Mouse (Mus musculus) embryonic fibroblast, embryonic 13.5 days (primary cell): ENCODE data around the gene Oas1d. TPM values are rescaled to one million over a fixed set of nuclear protein-coding genes. Genes with fewer than 3 reads are reported as not detected.
"Not testable (repeated sequence)": the region's sequence is repeated elsewhere in the genome, so short reads cannot be mapped to it uniquely, and the experiment has no call there.

ENCODE experiments used
- H3K27ac ChIP-seq: 2 replicates; pipeline ENCODE4 v1.5.1; 2012; ENCODE audit warnings: low read length, control low read depth, inconsistent platforms; ENCODE audit not compliant: insufficient read depth
- H3K4me1 ChIP-seq: 2 replicates; pipeline ENCODE4 v1.6.1; 2011; ENCODE audit warnings: low read length; ENCODE audit not compliant: control insufficient read depth, insufficient read depth
- H3K4me3 ChIP-seq: 2 replicates; pipeline ENCODE4 v1.5.1; 2011; ENCODE audit warnings: mild to moderate bottlenecking, control low read depth, low read length; ENCODE audit not compliant: insufficient read depth
- CTCF ChIP-seq: IDR thresholded peaks from 2 replicates; pipeline ENCODE4 v1.5.1; 2011; ENCODE audit warnings: mild to moderate bottlenecking, control low read depth, low read length, moderate library complexity, borderline replicate concordance; ENCODE audit not compliant: insufficient read depth
- POLR2A ChIP-seq: IDR thresholded peaks from 2 replicates; pipeline ENCODE4 v1.6.1; 2011; ENCODE audit warnings: low read depth, mild to moderate bottlenecking, control low read depth, low read length, moderate library complexity
- polyA plus RNA-seq: library from polyadenylated mRNA; stranded (reverse); fragments of >200 nt; gene quantifications from 2 replicates; pipeline ENCODE4 v1.2.4, GENCODE M21; 2011; ENCODE audit warnings: low read depth; ENCODE audit not compliant: missing spikeins, insufficient read length

Oas1d gene
- polyA plus RNA-seq, 1 experiment: not detected

DNA sequence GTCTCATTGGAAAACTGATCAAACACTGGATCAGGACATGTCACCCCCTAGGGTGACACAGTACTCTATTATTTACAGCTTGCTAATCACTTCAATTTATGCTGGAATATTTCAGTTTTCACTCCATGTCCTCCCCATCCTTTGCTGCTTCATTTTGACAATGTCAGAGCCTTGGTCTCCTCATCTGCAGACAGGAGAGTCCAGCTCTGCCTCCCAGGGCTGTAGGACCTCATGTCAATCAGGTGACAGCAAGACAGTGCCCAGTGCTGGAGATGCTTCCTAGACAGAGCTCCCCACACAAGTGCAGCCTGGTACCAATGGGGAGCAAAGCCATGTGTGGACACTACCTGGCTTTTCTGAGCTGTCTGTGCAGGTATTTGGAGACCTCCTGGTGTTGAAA lies 15.6 kb upstream of the Oas1d start:
- Histone ChIP-seq H3K4me1 (no peaks in the 10 kb centered on the region), H3K27ac (no peak overlapping the region), H3K4me3 (no peak overlapping the region)
- no peak for TF ChIP-seq CTCF
- TF ChIP-seq POLR2A: no peak

DNA sequence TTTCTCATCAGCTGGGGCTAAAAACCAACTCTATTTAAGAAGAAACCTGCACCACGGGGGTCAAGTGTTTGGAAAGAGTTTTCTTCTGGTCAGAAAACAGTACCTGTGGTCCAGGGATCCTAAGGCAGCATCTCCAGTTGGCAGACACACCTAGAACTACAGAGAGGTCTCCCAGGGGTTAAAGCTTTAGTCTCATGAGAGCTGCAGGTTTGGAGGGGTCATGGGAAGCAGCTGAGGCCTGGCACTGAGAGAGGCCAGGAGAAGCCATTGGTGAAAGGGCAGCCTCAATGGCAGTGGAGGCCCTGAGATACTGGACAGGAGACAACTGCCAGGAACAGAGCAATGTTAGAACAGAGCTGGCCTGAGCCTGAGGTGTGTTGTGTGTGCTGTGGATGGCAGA lies 13.7 kb upstream of the Oas1d start:
- Histone ChIP-seq H3K4me1 (no peaks in the 10 kb centered on the region), H3K4me3 (no peak overlapping the region), H3K27ac (no peak overlapping the region)
- TF ChIP-seq POLR2A (no peak), CTCF (no peak)

DNA sequence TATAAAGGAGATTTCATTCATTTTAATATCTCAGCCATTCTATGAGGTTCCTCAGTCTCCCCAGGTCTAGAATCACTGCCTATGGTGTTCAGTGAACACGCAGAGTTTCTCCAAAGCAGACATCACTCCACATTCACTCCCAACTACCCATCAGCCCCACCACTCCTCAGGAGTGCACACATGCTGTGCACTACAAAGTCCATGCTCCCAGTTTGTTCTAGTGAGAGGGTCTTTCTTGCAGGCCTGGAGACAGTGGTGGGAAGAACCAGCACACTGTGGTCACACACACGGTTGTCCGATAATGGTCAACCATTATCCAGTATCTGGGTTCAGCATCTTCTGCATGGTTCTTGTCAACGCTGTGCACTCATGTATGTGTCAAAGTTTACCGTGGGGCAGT lies 12.3 kb upstream of the Oas1d start:
- TF ChIP-seq CTCF: no peak
- no peak for TF ChIP-seq POLR2A
- Histone ChIP-seq H3K4me3 (no peak overlapping the region), H3K4me1 (no peaks in the 10 kb centered on the region), H3K27ac (no peak overlapping the region)

DNA sequence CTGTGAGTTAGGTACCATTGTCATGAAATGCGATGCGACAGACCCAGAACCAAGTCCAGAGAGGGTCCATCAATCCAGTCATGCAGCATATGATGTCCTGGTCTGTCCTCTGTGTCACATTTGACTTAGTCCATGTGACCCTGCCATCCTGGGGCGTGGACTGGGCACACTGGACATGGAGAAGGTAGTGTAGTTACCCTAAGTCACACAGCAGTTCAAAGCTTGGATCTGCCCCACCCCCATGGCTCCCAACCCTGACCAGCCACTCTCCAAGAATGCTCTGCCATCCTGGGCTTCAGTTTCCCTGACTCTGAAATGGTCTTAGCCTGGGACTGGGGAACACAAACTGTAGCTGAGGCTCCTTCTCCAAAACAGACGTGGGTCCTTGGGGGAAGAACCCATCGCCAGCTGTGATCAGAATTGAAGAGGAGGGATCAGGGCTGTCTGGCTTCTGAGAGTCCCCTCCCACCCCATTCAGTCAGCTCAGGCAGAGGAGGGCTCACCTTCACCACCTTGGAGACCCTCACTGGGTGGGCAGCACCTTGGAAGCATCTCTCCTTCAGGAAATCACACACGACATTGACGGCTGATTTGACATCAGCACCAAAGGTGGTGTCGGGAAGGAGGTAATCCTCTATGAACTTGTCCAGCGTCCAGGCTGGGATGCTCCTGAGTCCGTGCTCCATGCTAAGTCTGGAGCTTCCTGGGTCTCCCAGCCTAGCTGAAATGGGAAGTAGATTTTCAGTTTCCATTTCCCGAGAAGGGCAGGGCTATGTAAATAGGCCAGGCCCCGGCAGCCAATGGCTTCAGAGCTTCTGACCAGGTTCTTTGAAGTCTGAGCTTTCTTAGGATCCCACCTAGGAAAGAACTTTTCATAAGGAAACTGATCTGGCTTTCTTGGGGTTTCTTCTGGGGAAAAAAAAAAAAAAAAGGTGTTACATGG lies 7.3 kb upstream of the Oas1d start, which contains the start of gene Oas1a:
TSS of gene Oas1a (minus strand) at position 731 of the 943 bp plus-strand sequence.
- 0 out of 2 replicates have a peak, but pooled peaks have one; percentile 21 for TF ChIP-seq POLR2A
- H3K4me1 ChIP-seq, H3K27ac ChIP-seq: not testable (repeated sequence)
- peak within 1 kb of the TSS; percentile 17; the same call in 1 of the 2 replicates for H3K4me3 ChIP-seq

DNA sequence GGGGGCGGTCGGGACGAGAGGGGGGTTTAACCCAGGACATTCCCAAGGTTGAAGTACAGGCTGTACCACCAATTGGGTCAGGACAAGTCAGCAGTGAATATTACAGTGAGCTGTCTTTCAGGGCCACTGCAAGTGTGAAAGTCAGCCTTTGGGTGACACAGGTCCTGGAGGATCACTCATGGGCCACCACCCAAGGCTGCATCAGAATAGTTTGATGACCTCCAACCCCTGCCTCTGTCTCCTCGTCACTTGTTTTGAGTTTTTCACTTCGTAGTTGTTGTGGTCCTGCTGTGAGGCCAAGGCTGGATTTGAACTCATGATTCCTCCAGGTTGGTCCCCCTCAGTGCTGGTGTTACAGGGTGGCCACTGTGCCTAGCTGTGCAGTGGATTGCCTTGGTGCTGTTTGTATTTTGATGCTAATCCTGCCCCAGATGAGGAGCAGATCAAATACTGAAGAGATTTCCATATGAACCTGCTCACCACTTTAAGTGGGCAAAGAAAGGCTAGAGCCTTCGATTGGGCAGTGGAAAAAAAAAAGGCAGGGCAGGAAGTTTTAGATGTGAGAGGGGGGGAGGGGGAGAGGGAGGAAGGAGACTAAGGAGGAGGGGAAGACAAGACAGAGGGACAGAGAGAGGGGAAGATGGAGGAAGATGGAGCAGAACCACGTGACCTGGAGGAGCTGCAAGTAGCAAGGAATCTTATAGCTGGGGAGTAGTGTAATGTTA lies 6.0 kb upstream of the Oas1d start:
- Histone ChIP-seq H3K4me1 (no peaks in the 10 kb centered on the region), H3K27ac (no peak overlapping the region), H3K4me3 (no peak overlapping the region)
- TF ChIP-seq POLR2A: no peak
- no peak for TF ChIP-seq CTCF

DNA sequence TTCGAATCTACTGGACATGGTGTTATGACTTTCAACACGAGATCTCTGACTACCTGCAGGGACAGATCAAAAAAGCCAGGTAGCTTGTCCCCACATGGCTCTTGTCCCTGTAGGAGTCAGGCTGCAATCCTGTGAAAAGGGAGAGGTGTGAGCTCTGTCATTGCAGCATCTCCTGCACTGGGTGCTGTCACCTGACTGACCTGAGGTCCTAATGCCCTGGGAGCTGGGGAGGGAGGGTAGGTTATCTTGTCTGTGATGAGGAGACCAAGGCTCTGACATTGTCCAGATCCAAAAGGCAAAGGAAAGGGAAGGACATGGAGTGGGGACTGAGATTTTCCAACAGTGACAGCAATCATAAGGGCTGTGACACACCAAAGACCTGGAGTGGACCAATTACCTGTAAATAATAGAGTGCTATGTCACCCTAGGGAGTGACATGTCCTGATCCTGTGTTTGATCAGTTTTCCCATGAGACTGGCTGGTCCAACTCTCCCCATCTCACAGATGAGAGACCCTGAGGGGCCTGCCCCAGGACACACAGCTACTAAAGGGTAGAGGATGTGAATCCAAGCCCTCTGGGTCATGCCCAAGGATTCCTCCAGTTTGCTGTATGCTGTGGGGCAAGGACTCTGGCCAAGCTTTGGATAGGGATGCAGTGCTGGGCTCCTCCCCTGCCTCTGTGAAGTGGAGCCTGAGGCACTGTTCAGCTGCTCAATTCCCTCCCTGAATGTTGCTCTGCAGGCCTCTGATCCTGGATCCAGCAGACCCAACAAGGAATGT lies 5.0 kb downstream of the Oas1d start:
- H3K4me1 ChIP-seq, H3K4me3 ChIP-seq, H3K27ac ChIP-seq: not testable (repeated sequence)

DNA sequence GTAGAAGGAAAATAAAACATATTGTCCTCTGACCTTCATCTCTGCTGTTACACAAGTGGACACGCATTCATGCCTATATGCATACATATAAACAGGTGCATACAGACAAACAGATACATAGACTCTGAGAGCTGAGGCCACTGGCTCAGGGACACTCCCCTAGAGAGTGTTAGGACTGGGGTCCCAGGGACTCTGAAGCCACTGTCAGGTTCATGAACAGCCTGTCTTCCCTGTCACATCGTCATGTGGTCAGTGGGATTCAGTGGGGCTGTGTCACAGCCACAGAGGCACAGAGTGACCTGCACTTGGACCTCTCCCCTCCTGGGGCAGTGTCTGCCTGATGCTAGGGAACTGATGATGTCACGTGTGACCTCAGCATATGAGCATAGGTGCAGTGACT lies 6.0 kb downstream of the Oas1d start:
- Histone ChIP-seq H3K4me1 (no peaks in the 10 kb centered on the region), H3K27ac (no peak overlapping the region), H3K4me3 (no peak overlapping the region)
- TF ChIP-seq POLR2A: no peak
- no peak for TF ChIP-seq CTCF

DNA sequence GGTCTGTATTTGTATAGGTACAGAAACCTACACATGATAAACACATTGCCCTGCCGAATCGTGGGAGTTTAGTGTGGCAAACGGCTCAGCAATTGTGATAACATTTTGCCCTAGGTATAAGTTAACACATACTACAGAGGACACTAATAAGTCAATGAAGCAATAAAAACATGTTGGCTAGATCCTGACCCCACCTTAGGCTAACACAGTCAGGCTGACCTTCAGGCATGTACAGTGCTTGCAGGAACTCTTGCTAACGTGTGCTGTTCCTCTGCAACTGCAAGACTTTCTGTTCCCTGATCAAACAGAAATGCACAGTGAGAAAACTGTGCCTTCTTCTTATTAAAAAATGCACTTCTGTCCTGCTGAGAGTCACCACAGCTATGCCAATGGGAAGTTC lies 9.6 kb downstream of the Oas1d start:
- Histone ChIP-seq H3K27ac (no peak overlapping the region), H3K4me1 (no peaks in the 10 kb centered on the region), H3K4me3 (no peak overlapping the region)
- TF ChIP-seq CTCF (no peak), POLR2A (no peak)

DNA sequence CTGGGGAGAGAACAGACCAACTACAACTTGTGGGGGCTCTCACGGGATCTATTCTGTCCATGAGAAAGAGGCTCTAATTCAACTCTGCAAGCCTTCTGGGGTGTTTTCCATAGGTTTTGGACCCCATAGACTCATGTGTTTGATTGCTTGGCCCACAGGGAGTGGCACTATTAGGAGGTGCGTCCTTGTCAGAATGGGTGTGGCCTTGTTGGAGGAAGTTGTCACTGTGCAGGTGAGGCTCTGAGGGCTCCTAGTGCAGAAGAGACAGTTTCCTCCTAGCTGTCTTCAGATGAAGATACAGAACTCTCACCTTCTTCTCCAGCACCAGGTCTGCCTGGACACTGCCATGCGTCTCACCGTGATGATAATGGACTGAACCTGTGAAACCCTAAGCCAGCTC lies 10.2 kb downstream of the Oas1d start:
- not testable (repeated sequence) for H3K27ac ChIP-seq, H3K4me1 ChIP-seq, H3K4me3 ChIP-seq

DNA sequence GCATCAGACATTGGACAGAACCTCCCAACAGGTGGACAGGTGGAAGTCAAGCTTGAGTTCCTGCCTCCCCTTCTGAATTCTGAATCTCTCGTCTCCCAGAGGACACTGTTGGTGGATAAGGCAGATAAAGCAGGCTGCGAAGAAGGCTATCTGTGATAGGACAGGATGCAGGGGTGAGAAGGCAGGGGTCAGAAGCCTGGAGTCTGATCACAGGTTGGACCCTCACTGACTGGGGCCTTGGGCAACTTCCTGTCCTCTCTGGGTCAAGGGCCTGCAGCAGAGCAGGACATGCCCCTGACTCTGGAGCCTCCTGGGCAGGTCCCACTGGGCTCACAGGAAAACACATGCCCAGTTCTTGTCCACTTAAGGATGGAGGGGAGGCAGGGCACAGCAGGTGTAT lies 12.0 kb downstream of the Oas1d start:
- H3K4me1 ChIP-seq, H3K4me3 ChIP-seq, H3K27ac ChIP-seq: not testable (repeated sequence)
